Mouse (Mus musculus) thymus, adult 2 months (tissue): ENCODE data around the gene Hspa5.

ENCODE experiments used
- CTCF ChIP-seq: fragments of 200-500 bp; IDR thresholded peaks from 2 replicates; pipeline ENCODE4 v1.5.1; 2012; ENCODE audit warnings: mild to moderate bottlenecking, control low read depth, low read length, moderate library complexity, borderline replicate concordance; ENCODE audit not compliant: control insufficient read depth, poor library complexity, insufficient read depth; ENCODE audit errors: extremely low read depth
- POLR2A ChIP-seq: fragments of 200-500 bp; IDR thresholded peaks from 2 replicates; pipeline ENCODE4 v1.6.1; 2012; ENCODE audit warnings: mild to moderate bottlenecking, low read length, control low read depth, moderate library complexity; ENCODE audit not compliant: control insufficient read depth, poor library complexity, insufficient read depth; ENCODE audit errors: extremely low read depth

GRCm38 (mm10) chr2:34741390-34742159 is 30.2 kb upstream of the Hspa5 start:
- TF ChIP-seq CTCF (no peak), POLR2A (no peak)
